Mouse (Mus musculus) erythroblast, embryonic 14.5 days (primary cell): ENCODE measurements around the gene Grip1. TPM values are rescaled to one million over a fixed set of nuclear protein-coding genes. Genes with fewer than 3 reads are reported as not detected.
A peak's percentile ranks its signal among the peaks of the same experiment; 100 is the strongest.

ENCODE experiments used
- H3K27me3 ChIP-seq: 2 replicates; pipeline ENCODE4 v1.6.1; 2012; ENCODE audit warnings: inconsistent platforms; ENCODE audit not compliant: control insufficient read depth
- H3K36me3 ChIP-seq: 2 replicates; pipeline ENCODE4 v1.6.1; 2012; ENCODE audit warnings: mild to moderate bottlenecking, inconsistent platforms; ENCODE audit not compliant: control insufficient read depth
- H3K4me1 ChIP-seq: 2 replicates; pipeline ENCODE4 v1.6.1; 2012; ENCODE audit warnings: inconsistent platforms; ENCODE audit not compliant: control insufficient read depth
- H3K4me3 ChIP-seq: replicated peaks from 2 replicates; pipeline ENCODE3; 2012; ENCODE audit warnings: moderate library complexity, mild to moderate bottlenecking, inconsistent platforms
- H3K9me3 ChIP-seq: 2 replicates; pipeline ENCODE4 v1.6.1; 2012; ENCODE audit warnings: low read length, inconsistent platforms, mixed read lengths; ENCODE audit not compliant: control insufficient read depth
- GATA1 ChIP-seq: IDR thresholded peaks from 2 replicates; pipeline ENCODE4 v1.6.1; 2012; ENCODE audit warnings: low read length, inconsistent platforms, mixed read lengths
- TAL1 ChIP-seq: IDR thresholded peaks from 3 replicates; pipeline ENCODE4 v1.6.1; 2012; ENCODE audit warnings: low read length, inconsistent platforms, mixed read lengths
- polyA plus RNA-seq: library from polyadenylated mRNA; stranded (reverse); fragments of >175 nt; gene quantifications from 2 replicates; pipeline ENCODE4 v1.2.3, GENCODE M21; 2012

The Grip1 gene
- polyA plus RNA-seq = not detected in 2 replicates

DNA sequence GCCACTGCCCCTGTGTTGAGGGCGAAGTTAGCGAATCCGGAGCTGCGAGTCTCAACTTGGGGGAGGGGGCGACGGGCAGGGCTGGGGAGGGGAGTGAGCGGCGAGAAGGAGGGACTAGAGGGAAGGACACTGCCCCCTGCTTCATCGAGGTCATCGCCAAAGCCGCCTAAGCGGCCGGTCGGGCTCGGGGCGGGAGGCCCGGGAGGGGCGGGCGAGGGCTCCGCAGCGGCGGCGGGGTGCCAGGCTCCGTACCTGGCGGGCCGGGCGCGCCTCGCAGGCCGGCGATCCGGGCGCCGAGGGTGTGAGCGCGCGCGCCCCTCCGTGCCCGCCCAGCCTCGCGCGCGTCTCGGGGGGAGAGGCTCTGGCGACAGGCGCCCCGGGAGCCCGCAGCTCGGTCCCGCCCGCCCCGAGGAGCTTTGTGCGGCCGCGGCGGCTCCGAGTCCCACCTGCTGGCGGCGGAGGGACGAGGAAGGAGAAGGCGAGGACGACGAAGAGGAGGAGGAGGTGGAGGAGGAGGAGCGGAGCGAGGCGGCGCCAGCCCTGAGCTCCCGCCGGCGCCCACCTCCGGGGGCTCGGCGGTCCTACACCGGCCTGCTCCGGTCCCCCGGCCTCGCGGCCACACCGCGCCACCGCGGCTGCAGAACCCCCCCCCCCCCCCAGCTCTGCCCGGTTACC is at the start of gene Grip1:
Grip1 (plus strand) TSS at position 400 of the 675 bp plus-strand sequence.
- 0 out of 2 replicates have a peak, but pooled peaks cover 2% of the 10 kb centered on the region for H3K9me3 ChIP-seq
- peak within 1 kb of the TSS; percentile 40 for H3K4me3 ChIP-seq
- TF ChIP-seq TAL1 = no peak
- H3K27me3 ChIP-seq = peaks cover 35% of the 10 kb centered on the region
- H3K36me3 ChIP-seq = no peaks in the 10 kb centered on the region
- H3K4me1 ChIP-seq = no peaks in the 10 kb centered on the region

DNA sequence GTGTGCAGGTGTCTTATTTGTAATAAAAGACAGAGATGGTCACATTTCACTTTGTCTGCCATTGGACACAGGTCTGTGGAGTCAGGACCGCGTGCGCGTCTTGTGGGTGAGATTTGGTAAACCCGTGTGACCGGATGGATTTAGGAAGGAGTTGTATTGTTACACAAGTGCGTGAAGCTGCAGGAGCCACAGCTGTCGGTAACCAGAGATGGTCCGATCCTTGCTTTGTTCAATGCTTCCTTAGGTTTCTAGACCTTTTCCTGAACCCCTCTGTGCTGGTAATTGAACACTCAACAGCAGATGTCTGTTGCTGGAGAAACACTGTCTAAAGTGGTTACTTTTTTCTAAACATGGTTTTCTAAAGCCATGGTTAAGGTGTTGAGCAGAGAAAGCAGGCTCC is 48.5 kb upstream of the Grip1 start:
- H3K36me3 ChIP-seq = no peaks in the 10 kb centered on the region
- no peaks in the 10 kb centered on the region for H3K27me3 ChIP-seq
- no peak for TF ChIP-seq GATA1
- H3K9me3 ChIP-seq = peaks cover 20% of the 10 kb centered on the region
- H3K4me1 ChIP-seq = no peaks in the 10 kb centered on the region
- H3K4me3 ChIP-seq = no peak overlapping the region

DNA sequence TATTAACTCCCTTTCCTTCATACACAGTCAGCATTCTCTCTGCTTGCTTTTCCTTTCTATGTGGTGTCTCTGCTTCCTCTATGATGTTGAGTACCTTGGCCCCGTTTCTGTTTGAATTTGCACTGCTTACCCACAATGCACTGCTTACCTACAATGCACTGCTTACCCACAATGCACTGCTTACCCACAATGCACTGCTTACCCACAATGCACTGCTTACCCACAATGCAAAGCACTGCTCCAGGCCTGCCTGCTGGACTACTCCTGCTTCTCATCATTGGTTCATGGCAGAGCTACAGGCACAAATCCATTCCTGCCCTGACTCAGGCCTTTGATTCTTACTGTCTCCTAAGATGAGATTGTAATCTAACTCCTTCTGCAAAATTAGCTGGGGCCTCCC is 48.0 kb upstream of the Grip1 start:
- no peaks in the 10 kb centered on the region for H3K4me1 ChIP-seq
- H3K27me3 ChIP-seq = no peaks in the 10 kb centered on the region
- no peak overlapping the region for H3K4me3 ChIP-seq
- TF ChIP-seq TAL1 = no peak
- no peak for TF ChIP-seq GATA1
- no peaks in the 10 kb centered on the region for H3K36me3 ChIP-seq
- peaks cover 16% of the 10 kb centered on the region for H3K9me3 ChIP-seq

DNA sequence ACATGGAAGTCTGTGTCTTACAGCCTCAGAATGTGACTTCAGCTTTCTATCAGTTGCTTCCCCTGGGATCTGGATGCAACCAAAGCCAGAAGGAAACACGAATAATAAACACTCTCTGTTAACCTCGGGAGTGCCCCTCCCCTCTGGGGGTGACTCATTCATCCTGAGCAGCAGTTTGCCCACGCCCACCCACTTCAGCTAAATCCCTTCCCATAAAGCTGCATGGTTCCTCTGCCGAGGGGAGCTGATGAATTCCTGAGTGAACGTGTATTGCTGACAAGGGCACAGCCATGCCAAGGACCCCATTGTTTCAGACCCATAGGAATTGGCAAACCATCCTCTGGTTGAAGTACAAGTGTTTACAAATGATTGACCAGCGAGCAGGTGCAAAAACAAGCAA is 45.3 kb upstream of the Grip1 start:
- TF ChIP-seq GATA1 (no peak), TAL1 (no peak)
- H3K4me1 ChIP-seq = no peaks in the 10 kb centered on the region
- H3K27me3 ChIP-seq = no peaks in the 10 kb centered on the region
- peaks cover 20% of the 10 kb centered on the region for H3K9me3 ChIP-seq
- no peak overlapping the region for H3K4me3 ChIP-seq
- H3K36me3 ChIP-seq = no peaks in the 10 kb centered on the region

DNA sequence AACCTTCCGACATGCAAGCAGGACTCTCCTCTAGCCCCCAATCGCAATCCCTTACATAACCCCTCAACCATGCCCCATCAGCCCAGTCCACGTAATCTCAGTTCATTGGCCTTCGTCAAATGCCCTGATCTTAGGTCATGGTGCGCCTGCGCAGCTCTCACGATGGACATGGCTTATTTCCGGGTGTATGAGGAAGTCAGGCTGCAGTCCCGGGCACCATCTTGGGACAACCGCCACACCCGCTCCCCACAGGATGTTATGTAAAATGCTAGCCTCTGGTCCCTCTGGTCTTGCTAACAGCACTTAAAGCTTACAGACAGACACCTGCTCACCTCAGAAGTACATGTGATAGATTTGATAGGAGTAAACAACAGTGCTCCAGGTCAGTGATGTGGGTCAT is 40.4 kb upstream of the Grip1 start:
- TF ChIP-seq GATA1 (no peak), TAL1 (no peak)
- no peaks in the 10 kb centered on the region for H3K4me1 ChIP-seq
- H3K9me3 ChIP-seq = peaks cover 25% of the 10 kb centered on the region
- no peaks in the 10 kb centered on the region for H3K27me3 ChIP-seq
- H3K4me3 ChIP-seq = no peak overlapping the region
- H3K36me3 ChIP-seq = no peaks in the 10 kb centered on the region

DNA sequence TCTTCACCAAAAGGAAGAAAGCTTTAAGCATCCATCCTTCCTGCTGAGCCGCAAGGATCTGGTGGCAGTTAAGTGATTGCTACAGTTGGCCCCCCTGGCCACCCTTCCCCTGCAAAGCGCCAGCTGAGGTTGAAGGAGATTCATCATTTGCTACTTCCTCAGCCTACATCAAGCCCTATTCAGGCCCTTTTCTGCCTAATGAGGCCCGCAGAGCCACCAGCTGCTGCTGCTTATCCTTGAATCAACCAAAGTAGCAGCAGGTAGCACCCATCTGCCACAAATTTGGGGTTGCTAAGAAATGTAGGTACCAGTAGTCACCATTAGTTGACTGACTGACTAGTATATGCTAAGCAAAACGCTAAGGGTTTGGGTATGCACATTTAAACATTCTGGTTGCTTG is 38.5 kb upstream of the Grip1 start:
- no peak for TF ChIP-seq GATA1
- no peak for TF ChIP-seq TAL1
- no peak overlapping the region for H3K4me3 ChIP-seq
- H3K36me3 ChIP-seq = no peaks in the 10 kb centered on the region
- H3K4me1 ChIP-seq = no peaks in the 10 kb centered on the region
- peaks cover 26% of the 10 kb centered on the region for H3K9me3 ChIP-seq
- no peaks in the 10 kb centered on the region for H3K27me3 ChIP-seq

DNA sequence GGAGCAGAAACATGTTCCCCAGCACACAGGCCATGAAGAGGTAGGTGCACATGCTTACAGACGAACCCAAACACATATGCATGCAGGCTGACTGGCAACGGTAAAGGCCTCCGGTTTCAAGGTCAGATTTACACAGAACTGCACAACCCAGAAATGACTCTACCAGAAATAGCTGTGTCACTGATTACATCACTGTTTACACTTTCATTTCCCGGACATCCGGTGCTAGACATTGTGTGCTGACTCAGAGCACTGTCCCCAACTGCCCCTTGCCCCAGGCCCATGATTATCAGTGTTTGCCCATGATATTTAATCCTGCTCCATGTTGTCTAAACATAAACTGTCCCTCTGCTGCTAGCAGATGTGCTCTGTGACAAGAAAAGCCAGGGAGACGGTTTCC is 32.2 kb upstream of the Grip1 start:
- no peaks in the 10 kb centered on the region for H3K4me1 ChIP-seq
- TF ChIP-seq TAL1 (no peak), GATA1 (no peak)
- peaks cover 22% of the 10 kb centered on the region for H3K9me3 ChIP-seq

DNA sequence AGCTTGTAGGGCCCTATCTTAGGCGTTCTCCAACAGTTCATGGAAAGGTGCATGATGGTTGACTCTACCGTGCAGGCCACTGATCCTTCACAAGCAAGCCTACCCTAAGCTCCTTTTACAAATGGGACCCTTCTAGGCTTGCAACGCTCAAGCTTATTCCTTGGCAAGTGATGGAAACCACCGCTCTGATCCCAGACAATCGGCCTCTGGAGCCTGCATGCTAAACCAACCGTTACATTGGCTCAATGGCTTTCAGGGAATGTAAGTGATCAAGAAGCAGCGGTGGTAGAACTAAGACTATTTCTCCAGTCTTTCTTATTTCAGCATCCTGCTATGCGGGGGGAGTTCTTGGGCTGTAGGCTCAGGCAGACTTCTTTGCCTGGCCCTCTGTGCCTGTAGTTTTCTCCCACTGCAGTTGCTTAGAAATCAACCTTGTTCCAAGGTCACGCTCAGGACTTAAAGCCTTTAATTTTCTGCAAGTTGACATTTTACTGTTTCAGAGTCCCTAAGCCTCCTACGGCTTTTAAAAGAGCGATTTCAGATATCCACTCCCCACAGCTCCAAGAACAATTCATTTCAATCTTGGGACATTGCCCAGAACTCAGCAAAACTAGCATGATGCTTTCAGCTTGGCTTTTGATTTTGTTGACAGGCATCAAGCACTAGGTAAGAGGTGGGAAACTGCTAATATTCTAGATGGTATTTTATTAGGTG is 29.7 kb upstream of the Grip1 start:
- H3K36me3 ChIP-seq = no peaks in the 10 kb centered on the region
- H3K4me3 ChIP-seq = no peak overlapping the region
- no peaks in the 10 kb centered on the region for H3K4me1 ChIP-seq
- H3K27me3 ChIP-seq = no peaks in the 10 kb centered on the region
- TF ChIP-seq GATA1 (no peak), TAL1 (no peak)
- H3K9me3 ChIP-seq = peaks cover 25% of the 10 kb centered on the region

More for the DNA sequence above, 32.2 kb upstream of the Grip1 start:
- H3K27me3 ChIP-seq = no peaks in the 10 kb centered on the region
- no peaks in the 10 kb centered on the region for H3K36me3 ChIP-seq
- H3K4me3 ChIP-seq = no peak overlapping the region

DNA sequence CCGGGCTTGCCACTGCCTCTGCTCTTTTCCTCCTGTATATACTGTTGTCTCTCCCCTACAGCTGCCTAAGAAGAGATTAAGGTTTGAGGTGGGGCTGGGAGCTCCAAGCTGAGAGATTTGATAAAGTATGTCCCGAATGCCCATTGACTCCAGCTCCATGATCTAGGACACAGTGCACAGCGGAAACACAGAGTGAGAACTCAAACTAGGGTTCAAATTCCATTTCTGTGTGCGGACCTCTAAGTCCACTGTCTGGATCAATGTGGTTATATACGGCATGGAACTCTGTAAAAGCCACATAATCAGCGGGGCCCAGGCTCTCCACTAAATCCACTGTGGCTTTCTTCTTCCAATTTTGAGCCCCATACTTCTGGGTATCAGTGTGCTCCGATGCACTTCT is 26.0 kb upstream of the Grip1 start:
- no peaks in the 10 kb centered on the region for H3K27me3 ChIP-seq

DNA sequence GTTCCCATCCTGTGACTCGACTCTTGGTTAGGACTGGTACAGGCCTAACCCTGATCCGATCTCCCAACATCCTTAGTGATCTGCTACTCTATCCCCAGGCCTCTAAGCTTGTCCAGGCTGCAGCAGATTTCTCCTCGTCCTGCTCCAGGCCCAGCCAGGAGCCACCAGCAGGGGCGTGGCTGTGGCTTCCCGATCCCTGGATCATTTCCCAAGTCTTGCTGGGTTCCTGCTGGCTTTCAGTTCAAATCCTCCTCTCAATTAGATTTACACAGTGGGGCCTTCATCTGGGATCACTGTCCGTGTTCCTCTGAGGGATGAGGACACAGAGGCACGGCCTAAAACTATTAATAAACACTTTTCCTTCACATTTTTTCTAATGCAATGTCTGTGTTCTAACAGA is 25.5 kb upstream of the Grip1 start:
- TF ChIP-seq TAL1 (no peak), GATA1 (no peak)
- H3K4me1 ChIP-seq = no peaks in the 10 kb centered on the region

More for the DNA sequence above, 26.0 kb upstream of the Grip1 start:
- H3K4me3 ChIP-seq = no peak overlapping the region
- H3K36me3 ChIP-seq = no peaks in the 10 kb centered on the region
- no peaks in the 10 kb centered on the region for H3K4me1 ChIP-seq
- TF ChIP-seq GATA1 (no peak), TAL1 (no peak)
- H3K9me3 ChIP-seq = peaks cover 21% of the 10 kb centered on the region; the same call in 1 of the 2 replicates

More for the DNA sequence above, 25.5 kb upstream of the Grip1 start:
- Histone ChIP-seq H3K27me3 (no peaks in the 10 kb centered on the region), H3K4me3 (no peak overlapping the region), H3K36me3 (no peaks in the 10 kb centered on the region), H3K9me3 (peaks cover 23% of the 10 kb centered on the region; the same call in 1 of the 2 replicates)
